Mouse (Mus musculus) kidney, embryonic 16.5 days (tissue): ENCODE data around the gene Clec3b. TPM values are rescaled to one million over a fixed set of nuclear protein-coding genes. Genes with fewer than 3 reads are reported as not detected.

ENCODE experiments used
- ATAC-seq: fragments of 200-750 bp; cut with Nextera tagmentation; 2 replicates; pipeline ENCODE4 v1.8.0; 2017; ENCODE audit warnings: moderate TSS enrichment; ENCODE audit not compliant: low FRiP score, low TSS enrichment
- H3K27ac ChIP-seq: fragments of 300-500 bp; sonication (generic); 2 replicates; pipeline ENCODE4 v1.5.1; 2014; ENCODE audit warnings: low read length
- H3K27me3 ChIP-seq: fragments of 300-500 bp; sonication (generic); 2 replicates; pipeline ENCODE4 v1.6.1; 2014; ENCODE audit warnings: low read length, control low read depth, mixed read lengths; ENCODE audit not compliant: insufficient read depth
- H3K36me3 ChIP-seq: fragments of 300-500 bp; sonication (generic); 2 replicates; pipeline ENCODE4 v1.6.1; 2014; ENCODE audit warnings: low read length, control low read depth, mixed read lengths; ENCODE audit not compliant: insufficient read depth
- H3K4me1 ChIP-seq: fragments of 300-500 bp; sonication (generic); 2 replicates; pipeline ENCODE4 v1.6.1; 2014; ENCODE audit warnings: low read length, control low read depth, mixed read lengths; ENCODE audit not compliant: insufficient read depth
- H3K4me2 ChIP-seq: fragments of 300-500 bp; sonication (generic); replicated peaks from 2 replicates; pipeline ENCODE4 v1.6.1; 2014; ENCODE audit warnings: low read depth, low read length
- H3K4me3 ChIP-seq: fragments of 300-500 bp; sonication (generic); 2 replicates; pipeline ENCODE4 v1.5.1; 2014; ENCODE audit warnings: mild to moderate bottlenecking, low read length
- H3K9ac ChIP-seq: fragments of 300-500 bp; sonication (generic); replicated peaks from 2 replicates; pipeline ENCODE4 v1.6.1; 2014; ENCODE audit warnings: low read length
- H3K9me3 ChIP-seq: fragments of 300-500 bp; sonication (generic); 2 replicates; pipeline ENCODE4 v1.6.1; 2016; ENCODE audit warnings: low read length, control low read depth
- WGBS: fragments of 180-500 bp; shearing (Covaris S2); extraction: QIAGEN DNeasy Blood & Tissue Kit; methylation state at CpG from one replicate; pipeline ENCODE4 v1.1.7; 2014; 5-methylcytosine and 5-hydroxymethylcytosine counted together
- polyA plus RNA-seq: library from polyadenylated mRNA; unstranded; fragments of >200 nt; fragmentation: Nextera tagmentation; extraction: Ambion mirVana; gene quantifications from 2 replicates; pipeline ENCODE4 v1.2.1, GENCODE M21; 2015

Clec3b gene
- polyA plus RNA-seq, 1 experiment from 2014 or later: 0.70 TPM

DNA sequence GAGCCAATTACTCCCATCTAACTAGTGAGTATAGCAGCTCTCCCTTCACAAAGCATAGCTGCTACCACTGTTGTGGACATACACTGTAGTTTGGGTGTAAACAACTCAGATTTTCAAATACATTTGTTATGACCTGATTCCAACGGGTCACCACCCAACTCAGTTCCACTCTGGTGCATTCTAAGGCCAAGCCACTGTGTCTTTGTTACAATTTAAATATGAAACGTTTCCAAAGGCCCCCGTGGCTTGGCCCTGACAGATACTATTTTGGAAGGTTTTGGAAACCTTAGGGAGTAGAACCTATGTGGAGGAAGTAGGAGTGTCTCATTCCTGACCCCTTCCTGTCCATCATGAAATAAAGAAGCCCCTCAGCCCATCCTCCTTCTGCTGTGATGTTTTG, 49.4 kb downstream of the Clec3b start:
- no peak overlapping the region for H3K27ac ChIP-seq
- peaks cover 4% of the 10 kb centered on the region; the same call in 1 of the 2 replicates for H3K9me3 ChIP-seq
- H3K9ac ChIP-seq: no peak overlapping the region
- H3K4me3 ChIP-seq: no peak overlapping the region
- ATAC-seq: no peak
- H3K36me3 ChIP-seq: no peaks in the 10 kb centered on the region
- WGBS: 53% methylated on average over 3 of the region's 3 CpGs
- no peak overlapping the region for H3K4me2 ChIP-seq
- no peaks in the 10 kb centered on the region for H3K4me1 ChIP-seq
- no peaks in the 10 kb centered on the region for H3K27me3 ChIP-seq

DNA sequence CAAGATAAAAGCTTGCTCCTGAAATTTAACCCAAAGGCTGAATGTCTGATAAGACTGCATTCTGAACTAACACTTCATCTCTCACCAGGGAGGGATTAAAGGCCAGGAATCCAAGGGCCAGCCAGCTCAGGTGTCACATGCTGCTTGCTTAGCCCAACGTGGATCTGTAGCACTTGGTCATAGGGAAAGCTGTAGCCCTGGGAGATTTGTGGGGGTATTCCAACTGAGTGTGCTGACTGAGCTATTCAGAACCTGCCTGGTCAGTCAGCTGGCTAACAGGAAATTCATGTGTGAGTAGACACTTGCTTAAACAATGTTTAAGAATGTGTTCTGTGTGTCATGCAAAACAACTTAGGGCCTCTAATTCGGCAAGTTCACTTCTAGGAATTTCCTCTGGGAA, 55.8 kb downstream of the Clec3b start:
- Histone ChIP-seq H3K9me3 (no peaks in the 10 kb centered on the region), H3K9ac (no peak overlapping the region), H3K4me2 (no peak overlapping the region), H3K27ac (no peak overlapping the region), H3K4me1 (no peaks in the 10 kb centered on the region), H3K27me3 (no peaks in the 10 kb centered on the region), H3K4me3 (no peak overlapping the region), H3K36me3 (no peaks in the 10 kb centered on the region)
- no peak for ATAC-seq
- 31% methylated on average over 2 of the region's 2 CpGs for WGBS

DNA sequence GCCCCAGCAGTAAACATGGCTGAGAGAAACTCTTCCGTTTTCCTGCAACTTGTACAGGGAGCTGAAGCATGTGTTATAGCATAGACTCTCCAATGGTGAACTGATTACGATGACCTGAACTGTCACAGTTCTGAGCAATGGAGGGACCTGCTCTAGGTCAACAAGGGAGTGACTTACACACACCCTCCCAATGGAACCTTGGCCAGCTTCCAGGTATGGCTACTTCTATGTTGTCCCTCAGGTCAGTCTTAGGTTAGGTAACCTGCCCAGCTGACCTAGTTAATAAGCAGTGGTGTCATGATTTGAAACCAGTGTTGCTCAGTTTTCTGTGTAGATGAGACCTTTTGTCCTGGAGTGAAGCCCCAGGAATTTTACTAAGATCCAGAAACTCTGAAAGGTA, 56.2 kb downstream of the Clec3b start:
- WGBS: 69% methylated on average over 2 of the region's 2 CpGs
- Histone ChIP-seq H3K4me1 (no peaks in the 10 kb centered on the region), H3K4me2 (no peak overlapping the region), H3K9me3 (no peaks in the 10 kb centered on the region), H3K36me3 (no peaks in the 10 kb centered on the region), H3K9ac (no peak overlapping the region), H3K27ac (no peak overlapping the region), H3K4me3 (no peak overlapping the region), H3K27me3 (no peaks in the 10 kb centered on the region)
- ATAC-seq: no peak

Other genes starting within 250 kb of the Clec3b start
- 24.9 and 25.1 TPM in 2 replicates for gene Zfp105, start 227.9 kb upstream of the Clec3b start, polyA plus RNA-seq
- 24.7 and 28.2 TPM in 2 replicates for gene 1110059G10Rik, start 199.9 kb upstream of the Clec3b start, polyA plus RNA-seq
- gene Kif15, start 199.9 kb upstream of the Clec3b start, polyA plus RNA-seq: 43.9 and 56.0 TPM in 2 replicates
- gene Tmem42, start 129.6 kb upstream of the Clec3b start, polyA plus RNA-seq: 25.0 and 25.7 TPM in 2 replicates
- 0.72 and 0.89 TPM in 2 replicates for gene Tgm4, start 116.2 kb upstream of the Clec3b start, polyA plus RNA-seq
- 69.8 and 73.4 TPM in 2 replicates for gene Zdhhc3, start 37.7 kb upstream of the Clec3b start, polyA plus RNA-seq
- gene Exosc7, start 37.7 kb upstream of the Clec3b start, polyA plus RNA-seq: 133 and 137 TPM in 2 replicates
- 9.7 and 11.0 TPM in 2 replicates for gene Cdcp1, start 65.1 kb downstream of the Clec3b start, polyA plus RNA-seq
- gene Tmem158, start 109.8 kb downstream of the Clec3b start, polyA plus RNA-seq: 3.6 and 4.7 TPM in 2 replicates
- gene Lars2, start 216.0 kb downstream of the Clec3b start, polyA plus RNA-seq: 702 and 799 TPM in 2 replicates